Mouse (Mus musculus) ES-E14 (cell line): ENCODE data around the gene Ninj1.

Experiments
- CHD2 ChIP-seq: IDR thresholded peaks from 2 replicates; pipeline ENCODE4 v1.6.1; 2014; ENCODE audit warnings: mild to moderate bottlenecking, low read depth, low read length, inconsistent platforms
- HCFC1 ChIP-seq: IDR thresholded peaks from 2 replicates; pipeline ENCODE4 v1.6.1; 2012; ENCODE audit warnings: low read length, inconsistent platforms, borderline replicate concordance; ENCODE audit not compliant: insufficient read depth
- ZC3H11A ChIP-seq: IDR thresholded peaks from 2 replicates; pipeline ENCODE4 v1.6.1; 2012; ENCODE audit warnings: low read depth, mild to moderate bottlenecking, inconsistent platforms, low read length, borderline replicate concordance

DNA sequence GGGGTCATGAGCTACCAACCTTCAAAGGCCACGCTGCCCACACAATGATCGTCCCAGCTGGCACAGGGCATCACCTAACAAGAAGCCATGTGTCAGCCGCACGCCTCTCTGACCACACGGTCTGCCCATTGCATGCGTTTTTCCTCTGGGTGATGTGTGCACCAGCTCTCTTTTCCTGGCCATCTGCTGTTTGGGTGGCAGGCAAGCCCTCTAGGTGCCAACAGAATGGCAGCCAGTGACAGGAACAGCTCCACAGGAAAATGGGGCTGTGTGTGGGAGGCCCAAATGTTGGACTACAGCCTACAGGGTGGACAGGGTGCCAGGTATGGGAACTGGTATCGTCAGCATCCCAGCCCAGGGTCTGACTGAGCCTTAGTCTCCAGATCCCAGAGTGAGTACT lies 14.9 kb upstream of the Ninj1 start:
- TF ChIP-seq HCFC1 (no peak), ZC3H11A (no peak), CHD2 (no peak)
